Mouse (Mus musculus) thymus, adult 18-20 months (tissue): ENCODE measurements around the gene Prdm11.

Source experiments
- DNase-seq, 2 experiments: peaks; one replicate each; pipeline ENCODE4 v3.0.0; 2022; ENCODE audit warnings: mixed read lengths in 2 of 2

Prdm11 gene

GRCm38 (mm10) chr2:92958640-92959039 is 87.3 kb downstream of the Prdm11 start:
- DNase-seq: no peak

- no peak for DNase-seq
These were observed 89.0 kb downstream of the Prdm11 start for GRCm38 (mm10) chr2:92956943-92957342.

GRCm38 (mm10) chr2:92954404-92955114 is 91.4 kb downstream of the Prdm11 start:
- peak; percentile 69 to 70 for DNase-seq

GRCm38 (mm10) chr2:92953450-92953849 is 92.5 kb downstream of the Prdm11 start:
- DNase-seq: no peak

- DNase-seq: no peak
These were observed 96.4 kb downstream of the Prdm11 start for GRCm38 (mm10) chr2:92949518-92949917.

- no peak for DNase-seq
These were observed 97.2 kb downstream of the Prdm11 start for GRCm38 (mm10) chr2:92948699-92949300.

- peak; percentile 46 to 75 for DNase-seq
These were observed 97.8 kb downstream of the Prdm11 start for GRCm38 (mm10) chr2:92947981-92948698.

GRCm38 (mm10) chr2:92945824-92946598 is 100.0 kb downstream of the Prdm11 start:
- peak; percentile 77 to 85 for DNase-seq

GRCm38 (mm10) chr2:92945125-92945746 is 100.7 kb downstream of the Prdm11 start:
- no peak for DNase-seq

GRCm38 (mm10) chr2:92944356-92944755 is 101.6 kb downstream of the Prdm11 start:
- DNase-seq: no peak

GRCm38 (mm10) chr2:92943406-92943805 is 102.6 kb downstream of the Prdm11 start:
- DNase-seq: no peak

GRCm38 (mm10) chr2:92941463-92941862 is 104.5 kb downstream of the Prdm11 start:
- no peak for DNase-seq

GRCm38 (mm10) chr2:92940963-92941362 is 105.0 kb downstream of the Prdm11 start:
- no peak for DNase-seq

GRCm38 (mm10) chr2:92938827-92939226 is 107.1 kb downstream of the Prdm11 start:
- DNase-seq: no peak

GRCm38 (mm10) chr2:92938063-92938462 is 107.9 kb downstream of the Prdm11 start:
- DNase-seq: no peak

GRCm38 (mm10) chr2:92935483-92935882 is 110.5 kb downstream of the Prdm11 start:
- DNase-seq: no peak

- DNase-seq: no peak
These were observed 111.5 kb downstream of the Prdm11 start for GRCm38 (mm10) chr2:92934312-92934982.

GRCm38 (mm10) chr2:92933379-92933778 is 112.6 kb downstream of the Prdm11 start:
- no peak for DNase-seq

GRCm38 (mm10) chr2:92931061-92931460 is 114.9 kb downstream of the Prdm11 start:
- DNase-seq: peak; percentile 52 to 80

GRCm38 (mm10) chr2:92929696-92930095 is 116.3 kb downstream of the Prdm11 start:
- DNase-seq: no peak

GRCm38 (mm10) chr2:92924677-92925259 is 121.2 kb downstream of the Prdm11 start:
- DNase-seq: no peak

- DNase-seq: no peak
These were observed 125.3 kb downstream of the Prdm11 start for GRCm38 (mm10) chr2:92920709-92921108.
